Mouse (Mus musculus): Measurements from ENCODE around the gene Laptm5. TPM values are rescaled to one million over a fixed set of nuclear protein-coding genes. Genes with fewer than 3 reads are reported as not detected.

Gene Laptm5
- total and polyA plus RNA-seq, 2 experiments from 2014 or later, result 14.7 to 15.9 TPM

DNA sequence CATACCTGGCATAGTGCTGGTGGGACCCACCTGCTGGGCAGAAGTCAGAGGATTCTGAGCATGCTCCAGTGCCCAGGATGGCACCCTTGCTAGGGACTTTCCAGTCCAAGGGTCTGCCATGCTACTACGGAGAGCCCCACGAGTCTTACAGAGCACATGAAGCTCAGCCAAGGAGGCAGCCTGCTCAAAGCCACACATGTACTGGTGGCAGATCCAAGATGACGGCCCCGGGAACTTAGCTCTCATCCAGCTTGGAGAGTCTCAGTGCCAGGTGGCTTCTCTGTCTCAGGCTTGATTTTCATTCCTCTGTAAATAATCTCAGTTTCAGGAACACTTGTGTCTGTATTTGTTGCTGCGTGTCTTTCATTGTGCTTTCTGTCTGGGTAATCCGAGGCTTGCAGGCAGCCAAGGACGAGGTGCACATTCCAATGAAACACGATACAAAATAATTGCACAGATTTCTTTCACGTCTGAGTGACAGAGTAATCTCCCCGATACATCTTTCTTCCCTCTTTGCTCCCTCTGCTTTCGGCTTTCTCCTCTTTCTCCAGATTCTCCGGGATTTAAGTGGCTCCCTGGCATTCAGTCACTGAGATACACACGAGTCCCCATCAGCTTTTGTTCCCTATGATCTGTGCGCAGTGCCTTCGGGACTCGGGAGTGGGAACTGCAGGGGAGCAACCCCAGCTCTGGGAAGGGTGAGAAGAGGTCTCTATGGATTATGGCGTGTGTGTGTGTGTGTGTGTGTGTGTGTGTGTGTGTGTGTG, 71.7 kb downstream of the Laptm5 start:
- Histone ChIP-seq H3K27ac (ENCODE audit: low read depth) (no peak overlapping the region), H3K4me1 (ENCODE audit: control insufficient read depth, insufficient read depth) (no peaks in the 10 kb centered on the region), H3K9ac (replicated peaks; ENCODE audit: low read depth, low read length) (no peak overlapping the region), H3K27me3 (ENCODE audit: control insufficient read depth, insufficient read depth, low read length) (0 out of 2 replicates have a peak, but pooled peaks cover 5% of the 10 kb centered on the region), H3K36me3 (replicated peaks; ENCODE audit: control insufficient read depth, insufficient read depth, low read length) (no peaks in the 10 kb centered on the region), H3K4me2 (ENCODE audit: low read depth, low read length) (no peak overlapping the region), H3K9me3 (replicated peaks; ENCODE audit: control insufficient read depth, low read length) (no peaks in the 10 kb centered on the region), H3K4me3 (ENCODE audit: low read depth, low read length) (no peak overlapping the region)
- whole genome bisulfite sequencing, result 68% methylated on average over 17 of the region's 17 CpGs
- DNase-seq (ENCODE audit: low spot score) (no peak), ATAC-seq (ENCODE audit: insufficient read depth, low read depth) (no peak)
- no peak for TF ChIP-seq CTCF (IDR thresholded peaks at IDR 0.05; ENCODE audit: low read depth)
- no peak for TF ChIP-seq EP300 (IDR thresholded peaks at IDR 0.05; ENCODE audit: low read depth)

Other genes with a start within 250 kb of the Laptm5 start
- gene Pum1, start 249.8 kb upstream of the Laptm5 start, total RNA-seq (2014; rRNA removed; ENCODE audit: low replicate concordance), result 59.5 and 62.4 TPM in 2 replicates
- gene Pum1, start 249.8 kb upstream of the Laptm5 start, polyA plus RNA-seq (2015; fragmentation: Nextera tagmentation; extraction: Ambion mirVana), result 28.7 and 30.1 TPM in 2 replicates
- 44.2 and 55.2 TPM in 2 replicates for gene Sdc3, start 120.6 kb upstream of the Laptm5 start, total RNA-seq (2014; rRNA removed; ENCODE audit: low replicate concordance)
- gene Sdc3, start 120.6 kb upstream of the Laptm5 start, polyA plus RNA-seq (2015; fragmentation: Nextera tagmentation; extraction: Ambion mirVana), result 9.3 and 9.4 TPM in 2 replicates
- gene Matn1, start 31.3 kb downstream of the Laptm5 start, total RNA-seq (2014; rRNA removed; ENCODE audit: low replicate concordance), result not detected in 2 replicates
- not detected in 2 replicates for gene Matn1, start 31.3 kb downstream of the Laptm5 start, polyA plus RNA-seq (2015; fragmentation: Nextera tagmentation; extraction: Ambion mirVana)

Measured in heart, postnatal 0 days (tissue).